Comparison of ENCODE assay signal across 9 mouse cellular contexts in genomic region chr4:133512972-133513371, GRCm38 (mm10). TPM values are rescaled to one million over a fixed set of nuclear protein-coding genes. Genes with fewer than 3 reads are reported as not detected.
A peak's percentile ranks its signal among the peaks of the same experiment; 100 is the strongest.
DNase-seq lines count a peak whose midpoint lies in the region; TF ChIP-seq lines count a peak whose summit lies in the region.
"Had no signal": no experiment of that assay in that cellular context is flagged by ENCODE, and none has a peak within 500 bp of the region (broad histone marks: within the 10 kb centered on the region; RNA-seq: fewer than 3 reads in every experiment).

No protein-coding gene starts in this region.

- WGBS in embryonic facial prominence, embryonic 10.5 days = 15% methylated on average over 8 of the region's 8 CpGs

- no peak overlapping the region; the same call in 1 of the 2 replicates for H3K9ac ChIP-seq in ES-E14 (ENCODE audit: insufficient read depth, low read depth, low read length, poor library complexity, severe bottlenecking)
- H3K9ac ChIP-seq: liver, embryonic 15.5 days had no signal

- H3K4me1 ChIP-seq in ES-E14 (ENCODE audit: control insufficient read depth in 2 of 2, insufficient read depth in 2 of 2, low read length in 2 of 2, poor library complexity in 1 of 2) = peaks cover 0 to 5% of the 10 kb centered on the region in 2 experiments; a peak in 1 of 4 replicates
- no peaks in the 10 kb centered on the region for H3K4me1 ChIP-seq in embryonic facial prominence, embryonic 10.5 days
- H3K4me1 ChIP-seq: liver, embryonic 15.5 days had no signal

- H3K36me3 ChIP-seq in ES-E14 (ENCODE audit: control insufficient read depth, insufficient read depth, low read length, poor library complexity, severe bottlenecking) = no peaks in the 10 kb centered on the region
- H3K36me3 ChIP-seq in embryonic facial prominence, embryonic 10.5 days (replicated peaks) = no peaks in the 10 kb centered on the region
- H3K36me3 ChIP-seq: liver, embryonic 15.5 days had no signal

- peak; percentile 79 for DNase-seq in ES-E14 (ENCODE audit: low read depth, low spot score)
- DNase-seq in adrenal gland, postnatal 25 days = peak; percentile 72
- peak; percentile 76 for DNase-seq in embryonic facial prominence, embryonic 10.5 days (ENCODE audit: low spot score)
- DNase-seq in heart, adult 9 months (ENCODE audit: low spot score in 2 of 2) = peak; percentile 40 to 65
- DNase-seq in kidney, postnatal 25 days = peak; percentile 85 to 86
- DNase-seq in lung, adult 18-20 months = peak; percentile 71 to 75
- DNase-seq in retina, postnatal 1 day = peak; percentile 84
- peak; percentile 85 for DNase-seq in thymus, postnatal 4 days

- in situ Hi-C loops in ES-E14 (cut with MboI; ENCODE audit: low sequenced_read_pairs in 2 of 2, unreplicated experiment in 2 of 2) = no loop called here

- no peak overlapping the region for H3K4me3 ChIP-seq in ES-E14 (ENCODE audit: insufficient read depth in 1 of 2, low read depth in 1 of 2, low read length in 2 of 2, poor library complexity in 1 of 2, severe bottlenecking in 1 of 2)
- no peak overlapping the region for H3K4me3 ChIP-seq in embryonic facial prominence, embryonic 10.5 days
- H3K4me3 ChIP-seq: liver, embryonic 15.5 days had no signal

- peaks cover 31% of the 10 kb centered on the region for H3K27me3 ChIP-seq in embryonic facial prominence, embryonic 10.5 days (replicated peaks; ENCODE audit: low read depth, poor library complexity, severe bottlenecking)

- H3K27ac ChIP-seq in ES-E14 (ENCODE audit: insufficient read depth, low read depth, low read length, poor library complexity, severe bottlenecking) = no peak overlapping the region
- H3K27ac ChIP-seq in embryonic facial prominence, embryonic 10.5 days (replicated peaks) = no peak overlapping the region
- H3K27ac ChIP-seq: liver, embryonic 15.5 days had no signal

- no peaks in the 10 kb centered on the region for H3K9me3 ChIP-seq in ES-E14 (ENCODE audit: control insufficient read depth, insufficient read depth, low read depth, low read length)
- no peaks in the 10 kb centered on the region for H3K9me3 ChIP-seq in embryonic facial prominence, embryonic 10.5 days
- H3K9me3 ChIP-seq: liver, embryonic 15.5 days had no signal

TF ChIP-seq in ES-E14, 5 proteins besides CTCF, POLR2A, EP300 and RAD21:
- TF ChIP-seq MAFK (IDR thresholded peaks at IDR 0.05; ENCODE audit: insufficient read depth, low read depth, low read length) = no peak
- no peak for TF ChIP-seq CHD2 (IDR thresholded peaks at IDR 0.05; ENCODE audit: low read depth, low read length)
- no peak for TF ChIP-seq ZNF384 (IDR thresholded peaks at IDR 0.05; ENCODE audit: low read depth, low read length)
- peak; percentile 49; the same call in 1 of the 2 replicates for TF ChIP-seq ZC3H11A (IDR thresholded peaks at IDR 0.05; ENCODE audit: borderline replicate concordance, low read depth, low read length)
- no peak for TF ChIP-seq HCFC1 (IDR thresholded peaks at IDR 0.05; ENCODE audit: borderline replicate concordance, insufficient read depth, low read length)

RNA-seq across cellular contexts. Expression of gene Kdf1, which starts 5.8 kb away (rescaled TPM):
- 3.4 and 4.1 TPM in 2 replicates for total RNA-seq in ES-E14 (2012; rRNA removed)
- total RNA-seq in adrenal gland, postnatal 25 days (2021) = 2.8 and 5.1 TPM in 2 replicates
- 11.0 and 13.6 TPM in 2 replicates for polyA plus RNA-seq in embryonic facial prominence, embryonic 10.5 days (2016; fragmentation: Nextera tagmentation; extraction: Ambion mirVana)

RNA-seq across cellular contexts. Expression of gene Trnp1, which starts 14.6 kb away (rescaled TPM):
- 0.90 and 0.94 TPM in 2 replicates for total RNA-seq in ES-E14 (2012; rRNA removed)
- 4.6 and 4.9 TPM in 2 replicates for total RNA-seq in adrenal gland, postnatal 25 days (2021)
- polyA plus RNA-seq in embryonic facial prominence, embryonic 10.5 days (2016; fragmentation: Nextera tagmentation; extraction: Ambion mirVana) = 0.57 and 1.1 TPM in 2 replicates

RNA-seq across cellular contexts. Expression of gene Nudc, which starts 32.8 kb away (rescaled TPM):
- 340 and 358 TPM in 2 replicates for total RNA-seq in ES-E14 (2012; rRNA removed)
- total RNA-seq in adrenal gland, postnatal 25 days (2021) = 171 and 211 TPM in 2 replicates
- polyA plus RNA-seq in embryonic facial prominence, embryonic 10.5 days (2016; fragmentation: Nextera tagmentation; extraction: Ambion mirVana) = 489 and 518 TPM in 2 replicates

RNA-seq across cellular contexts. Expression of gene Tent5b, which starts 33.0 kb away (rescaled TPM):
- total RNA-seq in ES-E14 (2012; rRNA removed) = 7.5 and 8.5 TPM in 2 replicates
- total RNA-seq in adrenal gland, postnatal 25 days (2021) = 0.76 and 1.2 TPM in 2 replicates
- polyA plus RNA-seq in embryonic facial prominence, embryonic 10.5 days (2016; fragmentation: Nextera tagmentation; extraction: Ambion mirVana) = 1.0 and 1.2 TPM in 2 replicates

RNA-seq across cellular contexts. Expression of gene Nr0b2, which starts 40.2 kb away (rescaled TPM):
- total RNA-seq in ES-E14 (2012; rRNA removed) = 0.31 and 0.32 TPM in 2 replicates
- 55.6 and 58.0 TPM in 2 replicates for total RNA-seq in adrenal gland, postnatal 25 days (2021)
- 0.17 TPM in 1 of 2 replicates, not detected in the other for polyA plus RNA-seq in embryonic facial prominence, embryonic 10.5 days (2016; fragmentation: Nextera tagmentation; extraction: Ambion mirVana)
